Mouse (Mus musculus) embryonic fibroblast, embryonic 13.5 days (primary cell): ENCODE measurements around the gene Rassf3.

Experiments used
- CTCF ChIP-seq: IDR thresholded peaks from 2 replicates; pipeline ENCODE4 v1.5.1; 2011; ENCODE audit warnings: mild to moderate bottlenecking, control low read depth, low read length, moderate library complexity, borderline replicate concordance; ENCODE audit not compliant: insufficient read depth
- POLR2A ChIP-seq: IDR thresholded peaks from 2 replicates; pipeline ENCODE4 v1.6.1; 2011; ENCODE audit warnings: low read depth, mild to moderate bottlenecking, control low read depth, low read length, moderate library complexity

- no peak for TF ChIP-seq CTCF
- TF ChIP-seq POLR2A, result no peak
These were observed 1.3 kb upstream of the Rassf3 start for GRCm38 (mm10) chr10:121477433-121477832.
